Comparison of ENCODE assay signal across 8 mouse cellular contexts in the genomic region with DNA sequence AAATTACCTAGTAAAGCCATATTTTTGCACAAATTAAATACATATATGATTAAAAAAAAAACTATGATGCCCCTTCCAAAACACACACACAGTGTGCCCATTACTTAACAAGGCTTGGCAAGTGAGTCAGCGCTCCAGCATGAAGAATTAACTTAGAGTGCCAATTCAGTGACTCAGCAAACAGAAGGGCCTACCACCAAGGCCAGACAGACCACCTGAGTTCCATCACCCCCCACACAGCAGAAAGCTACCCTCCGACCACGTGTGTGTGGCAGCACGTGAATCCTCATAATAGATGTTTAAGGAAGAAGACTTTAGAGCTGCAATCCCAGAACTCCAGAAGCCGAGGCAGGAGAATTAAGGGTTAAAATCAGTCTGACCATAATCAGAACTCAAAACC. TPM values are rescaled to one million over a fixed set of nuclear protein-coding genes. Genes with fewer than 3 reads are reported as not detected.
DNase-seq lines count a peak whose midpoint lies in the region; ATAC-seq and TF ChIP-seq lines count a peak whose summit lies in the region.

No protein-coding gene starts in this region.

- peak; percentile 48 for DNase-seq in lung, postnatal 0 days (ENCODE audit: low spot score)
- DNase-seq in lung, adult 18-20 months, result no peak
- DNase-seq in brain, embryonic 14.5 days (ENCODE audit: low read depth), result peak; percentile 25
- no peak for DNase-seq in midbrain, postnatal 0 days (ENCODE audit: low spot score)
- no peak for DNase-seq in ovary, adult 18-20 months (ENCODE audit: low spot score)
- no peak for DNase-seq in frontal cortex, postnatal 36 days (ENCODE audit: low spot score in 2 of 2)
- no peak for DNase-seq in kidney, postnatal 36 days

- H3K4me1 ChIP-seq in lung, postnatal 0 days (ENCODE audit: insufficient read depth, low read depth, low read length), result peaks cover 6% of the 10 kb centered on the region; the same call in 1 of the 2 replicates
- peaks cover 12% of the 10 kb centered on the region for H3K4me1 ChIP-seq in hindbrain, embryonic 16.5 days (ENCODE audit: control insufficient read depth, insufficient read depth, low read depth, low read length)
- peaks cover 8% of the 10 kb centered on the region; the same call in 1 of the 2 replicates for H3K4me1 ChIP-seq in midbrain, postnatal 0 days (ENCODE audit: insufficient read depth, low read length)

- 0 out of 2 replicates have a peak overlapping the region, but pooled peaks have one; percentile 19 for H3K9ac ChIP-seq in lung, postnatal 0 days (replicated peaks; ENCODE audit: low read depth)
- peak overlapping the region; percentile 90; the same call in 1 of the 2 replicates for H3K9ac ChIP-seq in hindbrain, embryonic 16.5 days (ENCODE audit: low read depth, low read length)
- 0 out of 2 replicates have a peak overlapping the region, but pooled peaks have one; percentile 36 for H3K9ac ChIP-seq in midbrain, postnatal 0 days (replicated peaks; ENCODE audit: low read length, poor library complexity, severe bottlenecking)

- no peak for TF ChIP-seq CTCF in lung, postnatal 0 days (IDR thresholded peaks at IDR 0.05)
- no peak for TF ChIP-seq CTCF in brain, embryonic 14.5 days (IDR thresholded peaks at IDR 0.05; ENCODE audit: borderline replicate concordance, extremely low read depth, insufficient read depth, insufficient read length)
- TF ChIP-seq CTCF in midbrain, postnatal 0 days (IDR thresholded peaks at IDR 0.05), result no peak

- no peak for ATAC-seq in lung, postnatal 0 days
- ATAC-seq in hindbrain, embryonic 16.5 days, result no peak
- ATAC-seq in midbrain, postnatal 0 days (ENCODE audit: low FRiP score), result no peak

- no peak overlapping the region for H3K27ac ChIP-seq in lung, postnatal 0 days (ENCODE audit: low read length)
- no peak overlapping the region for H3K27ac ChIP-seq in hindbrain, embryonic 16.5 days (ENCODE audit: low read depth, low read length)
- no peak overlapping the region for H3K27ac ChIP-seq in midbrain, postnatal 0 days (ENCODE audit: low read depth, low read length)

- H3K4me3 ChIP-seq in lung, postnatal 0 days (ENCODE audit: low read depth, low read length), result no peak overlapping the region
- peak overlapping the region; percentile 75 for H3K4me3 ChIP-seq in hindbrain, embryonic 16.5 days (ENCODE audit: low read length)
- H3K4me3 ChIP-seq in midbrain, postnatal 0 days (ENCODE audit: low read depth, low read length), result peak overlapping the region; percentile 91

- peak overlapping the region; percentile 63 for H3K4me2 ChIP-seq in lung, postnatal 0 days (replicated peaks; ENCODE audit: low read depth, low read length)
- H3K4me2 ChIP-seq in hindbrain, embryonic 16.5 days (ENCODE audit: low read length), result peak overlapping the region; percentile 94
- H3K4me2 ChIP-seq in midbrain, postnatal 0 days (ENCODE audit: low read depth, low read length, poor library complexity, severe bottlenecking), result peak overlapping the region; percentile 85

- H3K27me3 ChIP-seq in lung, postnatal 0 days (replicated peaks; ENCODE audit: insufficient read depth, low read length), result no peaks in the 10 kb centered on the region
- no peaks in the 10 kb centered on the region for H3K27me3 ChIP-seq in hindbrain, embryonic 16.5 days (replicated peaks; ENCODE audit: control insufficient read depth, insufficient read depth, low read length)
- H3K27me3 ChIP-seq in midbrain, postnatal 0 days (ENCODE audit: insufficient read depth, low read length), result no peaks in the 10 kb centered on the region

- H3K9me3 ChIP-seq in lung, postnatal 0 days (ENCODE audit: low read length), result no peaks in the 10 kb centered on the region
- H3K9me3 ChIP-seq in hindbrain, embryonic 16.5 days (ENCODE audit: control insufficient read depth, low read length), result no peaks in the 10 kb centered on the region
- no peaks in the 10 kb centered on the region for H3K9me3 ChIP-seq in midbrain, postnatal 0 days (ENCODE audit: low read length)

- peaks cover 9% of the 10 kb centered on the region for H3K36me3 ChIP-seq in lung, postnatal 0 days (ENCODE audit: insufficient read depth, low read length)
- H3K36me3 ChIP-seq in hindbrain, embryonic 16.5 days (ENCODE audit: control insufficient read depth, insufficient read depth, low read length), result peaks cover 32% of the 10 kb centered on the region
- H3K36me3 ChIP-seq in midbrain, postnatal 0 days (ENCODE audit: insufficient read depth, low read length), result peaks cover 22% of the 10 kb centered on the region

- no peak for TF ChIP-seq EP300 in lung, postnatal 0 days (IDR thresholded peaks at IDR 0.05)

- no peak for TF ChIP-seq POLR2A in brain, embryonic 14.5 days (IDR thresholded peaks at IDR 0.05; ENCODE audit: borderline replicate concordance, extremely low read depth, insufficient read depth, insufficient read length, poor library complexity, severe bottlenecking)

- WGBS in lung, postnatal 0 days, result 21% methylated on average over 5 of the region's 5 CpGs
- WGBS in hindbrain, embryonic 16.5 days, result 30% methylated on average over 5 of the region's 5 CpGs
- WGBS in midbrain, postnatal 0 days, result 40% methylated on average over 5 of the region's 5 CpGs

RNA-seq across cellular contexts. Expression of a gene that starts 1.8 kb away (rescaled TPM):
- polyA plus RNA-seq in lung, postnatal 0 days (2015; fragmentation: Nextera tagmentation; extraction: Ambion mirVana), result 50.4 and 56.0 TPM in 2 replicates
- polyA plus RNA-seq in brain, embryonic 14.5 days (2012; rRNA removed), result 106 and 115 TPM in 2 replicates
- 90.4 and 102 TPM in 2 replicates for polyA plus RNA-seq in hindbrain, embryonic 16.5 days (2015; fragmentation: Nextera tagmentation; extraction: Ambion mirVana)
- total RNA-seq in midbrain, postnatal 0 days (2014; rRNA removed), result 57.4 and 66.2 TPM in 2 replicates
- polyA plus RNA-seq in midbrain, postnatal 0 days (2015; fragmentation: Nextera tagmentation; extraction: Ambion mirVana), result 101 and 102 TPM in 2 replicates

RNA-seq across cellular contexts. Expression of a gene that starts 38.4 kb away (rescaled TPM):
- polyA plus RNA-seq in lung, postnatal 0 days (2015; fragmentation: Nextera tagmentation; extraction: Ambion mirVana), result 31.0 and 32.2 TPM in 2 replicates
- polyA plus RNA-seq in brain, embryonic 14.5 days (2012; rRNA removed), result 25.5 and 29.5 TPM in 2 replicates
- polyA plus RNA-seq in hindbrain, embryonic 16.5 days (2015; fragmentation: Nextera tagmentation; extraction: Ambion mirVana), result 58.9 and 69.4 TPM in 2 replicates
- 36.1 and 54.6 TPM in 2 replicates for total RNA-seq in midbrain, postnatal 0 days (2014; rRNA removed)
- polyA plus RNA-seq in midbrain, postnatal 0 days (2015; fragmentation: Nextera tagmentation; extraction: Ambion mirVana), result 47.4 and 49.7 TPM in 2 replicates

RNA-seq across cellular contexts. Expression of a gene that starts 38.5 kb away (rescaled TPM):
- polyA plus RNA-seq in lung, postnatal 0 days (2015; fragmentation: Nextera tagmentation; extraction: Ambion mirVana), result 0.31 TPM in 1 of 2 replicates, not detected in the other
- not detected in 2 replicates for polyA plus RNA-seq in brain, embryonic 14.5 days (2012; rRNA removed)
- polyA plus RNA-seq in hindbrain, embryonic 16.5 days (2015; fragmentation: Nextera tagmentation; extraction: Ambion mirVana), result 0.30 and 0.31 TPM in 2 replicates
- total RNA-seq in midbrain, postnatal 0 days (2014; rRNA removed), result 0.82 TPM in 1 of 2 replicates, not detected in the other
- polyA plus RNA-seq in midbrain, postnatal 0 days (2015; fragmentation: Nextera tagmentation; extraction: Ambion mirVana), result 0.31 TPM in 1 of 2 replicates, not detected in the other

RNA-seq across cellular contexts. Expression of a gene that starts 40.1 kb away (rescaled TPM):
- not detected in 2 replicates for polyA plus RNA-seq in lung, postnatal 0 days (2015; fragmentation: Nextera tagmentation; extraction: Ambion mirVana)
- polyA plus RNA-seq in brain, embryonic 14.5 days (2012; rRNA removed), result not detected in 2 replicates
- polyA plus RNA-seq in hindbrain, embryonic 16.5 days (2015; fragmentation: Nextera tagmentation; extraction: Ambion mirVana), result not detected in 2 replicates
- total RNA-seq in midbrain, postnatal 0 days (2014; rRNA removed), result not detected in 2 replicates
- polyA plus RNA-seq in midbrain, postnatal 0 days (2015; fragmentation: Nextera tagmentation; extraction: Ambion mirVana), result not detected in 2 replicates

RNA-seq across cellular contexts. Expression of a gene that starts 49.8 kb away (rescaled TPM):
- polyA plus RNA-seq in lung, postnatal 0 days (2015; fragmentation: Nextera tagmentation; extraction: Ambion mirVana), result 0.31 and 3.3 TPM in 2 replicates
- not detected in 2 replicates for polyA plus RNA-seq in brain, embryonic 14.5 days (2012; rRNA removed)
- polyA plus RNA-seq in hindbrain, embryonic 16.5 days (2015; fragmentation: Nextera tagmentation; extraction: Ambion mirVana), result not detected in 2 replicates
- not detected in 2 replicates for total RNA-seq in midbrain, postnatal 0 days (2014; rRNA removed)
- not detected in 2 replicates for polyA plus RNA-seq in midbrain, postnatal 0 days (2015; fragmentation: Nextera tagmentation; extraction: Ambion mirVana)

Comparison
In these comparisons a context has a peak if more than half of its experiments do, and no peak if none do; other contexts are left out.
1. DNase-seq: peak in lung, postnatal 0 days (single experiment) and brain, embryonic 14.5 days (single experiment); none in lung, adult 18-20 months (0 of 2), midbrain, postnatal 0 days (single experiment), ovary, adult 18-20 months (single experiment), frontal cortex, postnatal 36 days (0 of 2) and kidney, postnatal 36 days (0 of 2).
2. H3K9ac ChIP-seq: peak in every context shown above with its lines; median percentile 90 in hindbrain, embryonic 16.5 days; 36 in midbrain, postnatal 0 days; 19 in lung, postnatal 0 days.
3. Peak in every context shown above with its lines, with median percentiles within 50 percentile points of each other: H3K4me2 ChIP-seq.